Mouse (Mus musculus) gastrocnemius, postnatal 25 days (tissue): ENCODE data around the gene 9930022D16Rik. TPM values are rescaled to one million over a fixed set of nuclear protein-coding genes. Genes with fewer than 3 reads are reported as not detected.

ENCODE experiments used
- DNase-seq: peaks from one replicate; pipeline ENCODE4 v3.0.0; 2022
- microRNA-seq, 2 experiments: library from miRNA; unstranded; fragments of <30 nt; microRNA quantifications; one replicate each; pipeline ENCODE4 v1.2.0; 2021; ENCODE audit warnings: borderline replicate concordance in 2 of 2
- total RNA-seq, 2 experiments: library from RNA; stranded (reverse); gene quantifications; 1 replicate in 1 of 2; 2 replicates in 1 of 2; pipeline ENCODE4 v1.2.3; 2021

The 9930022D16Rik gene
- total RNA-seq, 2 experiments from 2014 or later: not detected

GRCm38 (mm10) chr11:109456261-109456660 lies 42.5 kb downstream of the 9930022D16Rik start:
- DNase-seq: no peak

- no peak for DNase-seq
Observed at GRCm38 (mm10) chr11:109458165-109458564, 44.4 kb downstream of the 9930022D16Rik start.

GRCm38 (mm10) chr11:109460586-109460985 lies 46.9 kb downstream of the 9930022D16Rik start:
- no peak for DNase-seq

- DNase-seq: no peak
Observed at GRCm38 (mm10) chr11:109465068-109465467, 51.4 kb downstream of the 9930022D16Rik start.

GRCm38 (mm10) chr11:109466987-109467386 lies 53.3 kb downstream of the 9930022D16Rik start:
- no peak for DNase-seq

- no peak for DNase-seq
Observed at GRCm38 (mm10) chr11:109468133-109468532, 54.4 kb downstream of the 9930022D16Rik start.

Small RNA genes lying within 50 kb of the gene (microRNA-seq; reads per million reads assigned to microRNA genes)
- 0 reads per million in 2 experiments for gene Gm25540

Other genes with a start within 250 kb of the 9930022D16Rik start
- gene Rgs9, start 115.8 kb upstream of the 9930022D16Rik start, total RNA-seq: under 1 TPM in 1 of 2 experiments, not detected in 1; 0.19 TPM
- gene Gna13, start 51.1 kb upstream of the 9930022D16Rik start, total RNA-seq: 10 to 100 TPM; 24.2 to 25.3 TPM
- gene Amz2, start 12.0 kb downstream of the 9930022D16Rik start, total RNA-seq: 10 to 100 TPM; 54.0 to 63.0 TPM
- 1 to 10 TPM; 2.6 to 4.7 TPM for gene Arsg, start 59.5 kb downstream of the 9930022D16Rik start, total RNA-seq
- 10 to 100 TPM in 1 of 2 experiments, 1 to 10 TPM in 1; 7.0 to 11.5 TPM for gene Slc16a6, start 59.7 kb downstream of the 9930022D16Rik start, total RNA-seq
- gene Wipi1, start 198.1 kb downstream of the 9930022D16Rik start, total RNA-seq: 10 to 100 TPM; 59.7 to 64.9 TPM
- 100 to 1,000 TPM; 136 to 142 TPM for gene Prkar1a, start 235.5 kb downstream of the 9930022D16Rik start, total RNA-seq